Comparison of ENCODE assay signal across 21 mouse cellular contexts in genomic region chr16:31240569-31240968, GRCm38 (mm10). TPM values are rescaled to one million over a fixed set of nuclear protein-coding genes. Genes with fewer than 3 reads are reported as not detected.
DNase-seq lines count a peak whose midpoint lies in the region; ATAC-seq and TF ChIP-seq lines count a peak whose summit lies in the region.
"Had no signal": no experiment of that assay in that cellular context is flagged by ENCODE, and none has a peak within 500 bp of the region (broad histone marks: within the 10 kb centered on the region; RNA-seq: fewer than 3 reads in every experiment).

No protein-coding gene starts in this region.

- no peak overlapping the region for H3K9ac ChIP-seq in limb, embryonic 11.5 days (ENCODE audit: low read length)
- H3K9ac ChIP-seq in hindbrain, postnatal 0 days (replicated peaks; ENCODE audit: low read length), result no peak overlapping the region
- H3K9ac ChIP-seq: embryonic facial prominence, embryonic 12.5 days; forebrain, embryonic 13.5 days; forebrain, embryonic 15.5 days; forebrain, postnatal 0 days had no signal

- no peak for TF ChIP-seq CTCF in layer of hippocampus, adult 2 months (conservative IDR thresholded peaks at IDR 0.05)
- TF ChIP-seq CTCF in cortical plate, adult 2 months (IDR thresholded peaks at IDR 0.05; ENCODE audit: extremely low read depth, insufficient read depth, low read length), result no peak
- TF ChIP-seq CTCF in hindbrain, postnatal 0 days (IDR thresholded peaks at IDR 0.05; ENCODE audit: low read depth), result no peak

- no peak for DNase-seq in layer of hippocampus, adult 2 months (ENCODE audit: low spot score in 2 of 2)
- no peak for DNase-seq in layer of hippocampus, postnatal 10 days (ENCODE audit: low spot score in 2 of 2)
- peak; percentile 10 for DNase-seq in limb, embryonic 11.5 days (ENCODE audit: low spot score)
- no peak for DNase-seq in limb, embryonic 10.5 days (ENCODE audit: low spot score)
- peak; percentile 71 for DNase-seq in brain, adult 2 months (ENCODE audit: low read depth, low spot score)
- DNase-seq in hindbrain, postnatal 0 days (ENCODE audit: low spot score), result no peak
- DNase-seq in cerebellum, postnatal 4 days (ENCODE audit: low spot score in 2 of 2), result no peak
- DNase-seq: adrenal gland, adult 2 months; adrenal gland, postnatal 10 days; adrenal gland, postnatal 25 days; cerebellum, adult 11-12 months; cerebellum, adult 2 months; cerebellum, adult 9-10 months; cerebellum, postnatal 10 days; cerebellum, postnatal 25 days; forebrain, postnatal 0 days had no signal

- no peak overlapping the region for H3K4me3 ChIP-seq in layer of hippocampus, adult 2 months
- no peak overlapping the region for H3K4me3 ChIP-seq in limb, embryonic 11.5 days (ENCODE audit: low read depth, low read length)
- H3K4me3 ChIP-seq in limb, embryonic 10.5 days, result no peak overlapping the region
- 0 out of 2 replicates have a peak overlapping the region, but pooled peaks have one; percentile 0 for H3K4me3 ChIP-seq in cortical plate, adult 2 months (ENCODE audit: insufficient read depth, low read length)
- no peak overlapping the region for H3K4me3 ChIP-seq in hindbrain, postnatal 0 days (ENCODE audit: low read length)
- H3K4me3 ChIP-seq: embryonic facial prominence, embryonic 10.5 days; embryonic facial prominence, embryonic 12.5 days; forebrain, embryonic 13.5 days; forebrain, embryonic 15.5 days had no signal

- H3K36me3 ChIP-seq in limb, embryonic 11.5 days (ENCODE audit: control insufficient read depth, insufficient read depth, low read length), result no peaks in the 10 kb centered on the region
- no peaks in the 10 kb centered on the region for H3K36me3 ChIP-seq in limb, embryonic 10.5 days
- H3K36me3 ChIP-seq in hindbrain, postnatal 0 days (ENCODE audit: insufficient read depth, low read length), result no peaks in the 10 kb centered on the region
- H3K36me3 ChIP-seq: embryonic facial prominence, embryonic 10.5 days; embryonic facial prominence, embryonic 12.5 days; forebrain, embryonic 15.5 days had no signal

- H3K27ac ChIP-seq in layer of hippocampus, adult 2 months, result peak overlapping the region; percentile 87
- no peak overlapping the region for H3K27ac ChIP-seq in limb, embryonic 11.5 days (replicated peaks; ENCODE audit: low read depth, low read length)
- no peak overlapping the region for H3K27ac ChIP-seq in limb, embryonic 10.5 days
- peak overlapping the region; percentile 45 for H3K27ac ChIP-seq in cortical plate, adult 2 months (ENCODE audit: insufficient read depth, low read length)
- no peak overlapping the region for H3K27ac ChIP-seq in hindbrain, postnatal 0 days
- H3K27ac ChIP-seq: embryonic facial prominence, embryonic 10.5 days; embryonic facial prominence, embryonic 12.5 days; forebrain, embryonic 13.5 days; forebrain, embryonic 15.5 days had no signal

- H3K4me2 ChIP-seq in limb, embryonic 11.5 days (ENCODE audit: low read depth, severe bottlenecking), result no peak overlapping the region
- H3K4me2 ChIP-seq in hindbrain, postnatal 0 days (ENCODE audit: low read depth, low read length), result no peak overlapping the region
- H3K4me2 ChIP-seq: embryonic facial prominence, embryonic 12.5 days; forebrain, embryonic 13.5 days; forebrain, embryonic 15.5 days had no signal

- H3K27me3 ChIP-seq in limb, embryonic 11.5 days (ENCODE audit: control insufficient read depth, insufficient read depth, low read length), result no peaks in the 10 kb centered on the region
- H3K27me3 ChIP-seq in limb, embryonic 10.5 days (ENCODE audit: low read depth, poor library complexity, severe bottlenecking), result no peaks in the 10 kb centered on the region
- H3K27me3 ChIP-seq in hindbrain, postnatal 0 days (ENCODE audit: insufficient read depth, low read length), result no peaks in the 10 kb centered on the region
- H3K27me3 ChIP-seq: embryonic facial prominence, embryonic 12.5 days; forebrain, embryonic 13.5 days; forebrain, embryonic 15.5 days had no signal

- ATAC-seq in limb, embryonic 11.5 days (ENCODE audit: insufficient number of reproducible peaks, low FRiP score, low TSS enrichment, low read depth), result no peak
- ATAC-seq in hindbrain, postnatal 0 days, result no peak
- ATAC-seq: forebrain, embryonic 13.5 days; forebrain, embryonic 15.5 days; forebrain, postnatal 0 days had no signal

- no peaks in the 10 kb centered on the region for H3K9me3 ChIP-seq in limb, embryonic 11.5 days (ENCODE audit: control insufficient read depth, low read length)
- H3K9me3 ChIP-seq in limb, embryonic 10.5 days (replicated peaks), result no peaks in the 10 kb centered on the region
- H3K9me3 ChIP-seq in hindbrain, postnatal 0 days (ENCODE audit: low read length), result no peaks in the 10 kb centered on the region
- H3K9me3 ChIP-seq: embryonic facial prominence, embryonic 10.5 days; embryonic facial prominence, embryonic 12.5 days; forebrain, embryonic 13.5 days; forebrain, embryonic 15.5 days had no signal

- H3K4me1 ChIP-seq in limb, embryonic 11.5 days (ENCODE audit: control insufficient read depth, insufficient read depth, low read length), result peaks cover 4% of the 10 kb centered on the region
- H3K4me1 ChIP-seq in limb, embryonic 10.5 days, result peaks cover 13% of the 10 kb centered on the region
- H3K4me1 ChIP-seq in cortical plate, adult 2 months (ENCODE audit: control insufficient read depth, insufficient read depth, low read length), result peaks cover 8% of the 10 kb centered on the region
- peaks cover 2% of the 10 kb centered on the region; the same call in 1 of the 2 replicates for H3K4me1 ChIP-seq in hindbrain, postnatal 0 days (ENCODE audit: insufficient read depth, low read length)
- H3K4me1 ChIP-seq: forebrain, embryonic 13.5 days had no signal

- 91% methylated on average over 8 of the region's 8 CpGs for WGBS in limb, embryonic 11.5 days
- 95% methylated on average over 8 of the region's 8 CpGs for WGBS in limb, embryonic 10.5 days
- WGBS in hindbrain, postnatal 0 days, result 91% methylated on average over 8 of the region's 8 CpGs

- TF ChIP-seq POLR2A in cortical plate, adult 2 months (IDR thresholded peaks at IDR 0.05; ENCODE audit: extremely low read depth, insufficient read depth, low read length), result 0 out of 2 replicates have a peak, but pooled peaks have one; percentile 22

RNA-seq across cellular contexts. Expression of gene Ppp1r2, which starts 34.5 kb away (rescaled TPM):
- total RNA-seq in layer of hippocampus, adult 2 months (2021), result 10 to 100 TPM; 93.3 to 98.1 TPM
- 10 to 100 TPM; 64.3 to 65.2 TPM for total RNA-seq in layer of hippocampus, postnatal 10 days (2021)
- 78.4 and 82.1 TPM in 2 replicates for polyA plus RNA-seq in limb, embryonic 11.5 days (2014; fragmentation: Nextera tagmentation; extraction: Ambion mirVana)
- 84.6 and 89.8 TPM in 2 replicates for polyA plus RNA-seq in limb, embryonic 10.5 days (2016; fragmentation: Nextera tagmentation; extraction: Ambion mirVana)
- 62.2 and 64.2 TPM in 2 replicates for polyA plus RNA-seq in cortical plate, adult 2 months (2012; rRNA removed)
- total RNA-seq in hindbrain, postnatal 0 days (2014; rRNA removed), result 53.4 and 59.6 TPM in 2 replicates
- 104 TPM in 2 replicates for polyA plus RNA-seq in hindbrain, postnatal 0 days (2015; fragmentation: Nextera tagmentation; extraction: Ambion mirVana)

RNA-seq across cellular contexts. Expression of gene Acap2, which starts 39.5 kb away (rescaled TPM):
- 100 to 1,000 TPM; 140 to 148 TPM for total RNA-seq in layer of hippocampus, adult 2 months (2021)
- total RNA-seq in layer of hippocampus, postnatal 10 days (2021), result 10 to 100 TPM; 77.5 to 81.6 TPM
- polyA plus RNA-seq in limb, embryonic 11.5 days (2014; fragmentation: Nextera tagmentation; extraction: Ambion mirVana), result 18.0 and 19.3 TPM in 2 replicates
- polyA plus RNA-seq in limb, embryonic 10.5 days (2016; fragmentation: Nextera tagmentation; extraction: Ambion mirVana), result 14.9 and 16.4 TPM in 2 replicates
- polyA plus RNA-seq in cortical plate, adult 2 months (2012; rRNA removed), result 53.1 and 57.7 TPM in 2 replicates
- 22.3 and 23.4 TPM in 2 replicates for total RNA-seq in hindbrain, postnatal 0 days (2014; rRNA removed)
- polyA plus RNA-seq in hindbrain, postnatal 0 days (2015; fragmentation: Nextera tagmentation; extraction: Ambion mirVana), result 11.9 and 12.3 TPM in 2 replicates

Comparison
In these comparisons a context has a peak if more than half of its experiments do, and no peak if none do; other contexts are left out.
1. DNase-seq: peak in limb, embryonic 11.5 days (single experiment) and brain, adult 2 months (single experiment); none in layer of hippocampus, adult 2 months (0 of 2), layer of hippocampus, postnatal 10 days (0 of 2), limb, embryonic 10.5 days (single experiment), hindbrain, postnatal 0 days (single experiment) and cerebellum, postnatal 4 days (0 of 2).
2. H3K27ac ChIP-seq: peak in layer of hippocampus, adult 2 months (single experiment) and cortical plate, adult 2 months (single experiment); none in limb, embryonic 11.5 days (single experiment), limb, embryonic 10.5 days (single experiment) and hindbrain, postnatal 0 days (single experiment).